Mouse (Mus musculus) embryonic fibroblast, embryonic 13.5 days (primary cell): ENCODE measurements around the gene Ehmt2.

ENCODE experiments used
- CTCF ChIP-seq: IDR thresholded peaks from 2 replicates; pipeline ENCODE4 v1.5.1; 2011; ENCODE audit warnings: mild to moderate bottlenecking, control low read depth, low read length, moderate library complexity, borderline replicate concordance; ENCODE audit not compliant: insufficient read depth
- POLR2A ChIP-seq: IDR thresholded peaks from 2 replicates; pipeline ENCODE4 v1.6.1; 2011; ENCODE audit warnings: low read depth, mild to moderate bottlenecking, control low read depth, low read length, moderate library complexity

DNA sequence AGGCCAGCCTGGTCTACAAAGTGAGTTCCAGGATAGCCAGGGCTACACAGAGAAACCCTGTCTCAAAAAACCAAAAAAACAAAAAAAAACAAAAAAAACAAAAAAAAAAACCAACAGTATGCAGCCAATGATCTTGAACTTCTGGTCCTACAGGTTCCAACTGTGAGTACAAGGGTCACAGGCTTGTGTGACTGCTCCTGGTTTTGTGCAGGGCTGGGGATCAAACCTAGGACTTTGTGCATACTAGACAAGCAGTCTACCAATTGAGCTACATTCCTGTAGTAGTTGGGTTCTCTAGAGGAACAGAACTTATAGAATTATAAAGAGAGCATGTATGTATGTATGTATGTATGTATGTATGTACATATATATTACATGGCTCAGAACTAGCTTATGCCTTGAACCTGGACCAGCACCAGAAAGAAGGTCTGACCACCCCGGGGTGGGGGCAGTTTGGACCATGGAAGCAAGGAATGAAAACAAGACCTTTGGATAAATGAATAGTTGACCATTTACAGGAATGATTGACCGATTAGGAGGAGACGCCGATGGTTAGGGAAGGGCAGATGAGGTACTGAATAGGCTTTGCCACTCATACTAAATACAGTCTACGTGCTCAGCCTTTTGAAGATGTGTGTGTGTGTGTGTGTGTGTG, 48.3 kb downstream of the Ehmt2 start:
- TF ChIP-seq CTCF (no peak), POLR2A (no peak)
